Mouse (Mus musculus) mouse embryonic stem cell (cell line): ENCODE measurements at regions not wholly inside any gene's neighbourhood (a gene's known extent, or its start where the extent isn't known, plus 50 kb on each side); places are given as distances from the start of the nearest gene placed in this dataset.

Source experiments
- in situ Hi-C, 2 experiments: fragments of 300-500 bp; cut with MboI; formaldehyde crosslinking; loops; 1 replicate in 1 of 2; 3 replicates in 1 of 2; pipeline ENCODE4 v1.14.3; 2019 to 2020; ENCODE audit warnings: low sequenced_read_pairs in 2 of 2, low pct_unique_long_range_greater_than_20kb in 1 of 2, mixed read lengths in 1 of 2; ENCODE audit not compliant: unreplicated experiment in 1 of 2

- in situ Hi-C loops, result no loop called here
Measured at GRCm38 (mm10) chr7:37175746-37176145, 477.8 kb downstream of the Tshz3 start.

GRCm38 (mm10) chr7:37178256-37178655, 480.3 kb downstream of the Tshz3 start:
- in situ Hi-C loops, result no loop called here

GRCm38 (mm10) chr7:37179907-37180306, 482.0 kb downstream of the Tshz3 start:
- in situ Hi-C loops, result no loop called here

GRCm38 (mm10) chr7:37180416-37180815, 482.5 kb downstream of the Tshz3 start:
- in situ Hi-C loops, result no loop called here

- in situ Hi-C loops, result no loop called here
Measured at GRCm38 (mm10) chr7:37181109-37181508, 483.2 kb downstream of the Tshz3 start.

- in situ Hi-C loops, result no loop called here
Measured at GRCm38 (mm10) chr7:37192536-37192935, 494.6 kb downstream of the Tshz3 start.

GRCm38 (mm10) chr7:37204800-37205199, 506.9 kb downstream of the Tshz3 start:
- in situ Hi-C loops, result no loop called here

GRCm38 (mm10) chr7:37208305-37208704, 510.4 kb downstream of the Tshz3 start:
- in situ Hi-C loops, result no loop called here

- in situ Hi-C loops, result no loop called here
Measured at GRCm38 (mm10) chr7:37213751-37214181, 515.8 kb downstream of the Tshz3 start.

- in situ Hi-C loops, result no loop called here
Measured at GRCm38 (mm10) chr7:37215498-37215897, 517.6 kb downstream of the Tshz3 start.

- in situ Hi-C loops, result no loop called here
Measured at GRCm38 (mm10) chr7:37220476-37220875, 522.6 kb downstream of the Tshz3 start.

- in situ Hi-C loops, result no loop called here
Measured at GRCm38 (mm10) chr7:37226423-37226822, 528.5 kb downstream of the Tshz3 start.

GRCm38 (mm10) chr7:37230641-37231347, 532.9 kb downstream of the Tshz3 start:
- in situ Hi-C loops, result no loop called here

- in situ Hi-C loops, result no loop called here
Measured at GRCm38 (mm10) chr7:37240832-37241231, 532.6 kb downstream of the Zfp536 start.

- in situ Hi-C loops, result no loop called here
Measured at GRCm38 (mm10) chr7:37241781-37242180, 531.7 kb downstream of the Zfp536 start.

- in situ Hi-C loops, result no loop called here
Measured at GRCm38 (mm10) chr7:37242476-37242875, 531.0 kb downstream of the Zfp536 start.

GRCm38 (mm10) chr7:37246156-37246555, 527.3 kb downstream of the Zfp536 start:
- in situ Hi-C loops, result no loop called here

GRCm38 (mm10) chr7:37254431-37254830, 519.0 kb downstream of the Zfp536 start:
- in situ Hi-C loops, result loop anchor here in 1 of 2 experiments (25.0 kb wide), 1 partner anchor 167 kb away; no protein-coding TSS in a partner anchor

GRCm38 (mm10) chr7:37255840-37256239, 517.6 kb downstream of the Zfp536 start:
- in situ Hi-C loops, result loop anchor here in 1 of 2 experiments (25.0 kb wide), 1 partner anchor 169 kb away; no protein-coding TSS in a partner anchor

- in situ Hi-C loops, result loop anchor here in 1 of 2 experiments (25.0 kb wide), 1 partner anchor 172 kb away; no protein-coding TSS in a partner anchor
Measured at GRCm38 (mm10) chr7:37259293-37259692, 514.1 kb downstream of the Zfp536 start.
